Mouse (Mus musculus) liver, postnatal 0 days (tissue): ENCODE data around the gene Lamc2. TPM values are rescaled to one million over a fixed set of nuclear protein-coding genes. Genes with fewer than 3 reads are reported as not detected.

Source experiments
- ATAC-seq: fragments of 200-750 bp; cut with Nextera tagmentation; 2 replicates; pipeline ENCODE4 v1.8.0; 2017; ENCODE audit warnings: mild to moderate bottlenecking, moderate library complexity
- DNase-seq: peaks from one replicate; pipeline ENCODE4 v3.0.0-alpha.2; 2016
- H3K27ac ChIP-seq: fragments of 300-500 bp; sonication (generic); 2 replicates; pipeline ENCODE4 v1.5.1; 2014; ENCODE audit warnings: antibody characterized with exemption, moderate library complexity, mild to moderate bottlenecking, low read depth
- H3K27me3 ChIP-seq: fragments of 300-500 bp; sonication (generic); 2 replicates; pipeline ENCODE4 v1.6.1; 2014; ENCODE audit warnings: low read length, control low read depth, mixed read lengths; ENCODE audit not compliant: insufficient read depth
- H3K36me3 ChIP-seq: fragments of 300-500 bp; sonication (generic); replicated peaks from 2 replicates; pipeline ENCODE4 v1.6.1; 2014; ENCODE audit warnings: mild to moderate bottlenecking, control low read depth, low read length, moderate library complexity, mixed read lengths; ENCODE audit not compliant: insufficient read depth
- H3K4me1 ChIP-seq: fragments of 300-500 bp; sonication (generic); 2 replicates; pipeline ENCODE4 v1.6.1; 2014; ENCODE audit warnings: antibody characterized with exemption, mild to moderate bottlenecking, control low read depth; ENCODE audit not compliant: insufficient read depth
- H3K4me2 ChIP-seq: fragments of 300-500 bp; sonication (generic); 2 replicates; pipeline ENCODE4 v1.6.1; 2014; ENCODE audit warnings: low read depth, mild to moderate bottlenecking, low read length, moderate library complexity, mixed read lengths
- H3K4me3 ChIP-seq: fragments of 300-500 bp; sonication (generic); 2 replicates; pipeline ENCODE4 v1.5.1; 2014; ENCODE audit warnings: low read depth, low read length
- H3K9ac ChIP-seq: fragments of 300-500 bp; sonication (generic); replicated peaks from 2 replicates; pipeline ENCODE4 v1.6.1; 2014; ENCODE audit warnings: mild to moderate bottlenecking, moderate library complexity
- H3K9me3 ChIP-seq: fragments of 300-500 bp; sonication (generic); 2 replicates; pipeline ENCODE4 v1.6.1; 2016; ENCODE audit warnings: mild to moderate bottlenecking, control low read depth, low read length, mixed read lengths
- CTCF ChIP-seq: sonication (generic); IDR thresholded peaks from 2 replicates; pipeline ENCODE4 v1.5.1; 2016; ENCODE audit warnings: antibody characterized with exemption, low read depth
- EP300 ChIP-seq: IDR thresholded peaks from 2 replicates; pipeline ENCODE4 v1.6.1; 2016; ENCODE audit warnings: antibody characterized with exemption, low read depth, mild to moderate bottlenecking
- WGBS: fragments of 180-500 bp; shearing (Covaris S2); extraction: QIAGEN DNeasy Blood & Tissue Kit; methylation state at CpG from one replicate; pipeline ENCODE4 v1.1.7; 2014; ENCODE audit not compliant: insufficient replicate concordance; 5-methylcytosine and 5-hydroxymethylcytosine counted together
- polyA plus RNA-seq: library from polyadenylated mRNA; unstranded; fragments of >200 nt; fragmentation: Nextera tagmentation; extraction: Ambion mirVana; gene quantifications from 2 replicates; pipeline ENCODE4 v1.2.1, GENCODE M21; 2015

The Lamc2 gene
- polyA plus RNA-seq, 1 experiment from 2014 or later = 0.45 TPM

- H3K9ac ChIP-seq = no peak overlapping the region
- 68% methylated on average over 5 of the region's 5 CpGs for WGBS
- H3K27ac ChIP-seq = no peak overlapping the region
- H3K4me2 ChIP-seq = no peak overlapping the region
- H3K36me3 ChIP-seq = no peaks in the 10 kb centered on the region
- TF ChIP-seq CTCF (no peak), EP300 (no peak)
- H3K9me3 ChIP-seq = no peaks in the 10 kb centered on the region
- DNase-seq = no peak
- no peak overlapping the region for H3K4me3 ChIP-seq
- H3K27me3 ChIP-seq = no peaks in the 10 kb centered on the region
- ATAC-seq = no peak
- H3K4me1 ChIP-seq = no peaks in the 10 kb centered on the region
Measured at GRCm38 (mm10) chr1:153138486-153138885, 47.8 kb downstream of the Lamc2 start.

GRCm38 (mm10) chr1:153136647-153137046, 49.6 kb downstream of the Lamc2 start:
- Histone ChIP-seq H3K9ac (no peak overlapping the region), H3K27ac (no peak overlapping the region), H3K36me3 (no peaks in the 10 kb centered on the region), H3K4me3 (no peak overlapping the region), H3K27me3 (no peaks in the 10 kb centered on the region), H3K9me3 (no peaks in the 10 kb centered on the region), H3K4me2 (no peak overlapping the region), H3K4me1 (no peaks in the 10 kb centered on the region)
- ATAC-seq (no peak), DNase-seq (no peak)
- WGBS = 73% methylated on average over 13 of the region's 13 CpGs
- TF ChIP-seq EP300 = no peak
- no peak for TF ChIP-seq CTCF

- ATAC-seq (no peak), DNase-seq (no peak)
- Histone ChIP-seq H3K9ac (no peak overlapping the region), H3K36me3 (no peaks in the 10 kb centered on the region), H3K27me3 (no peaks in the 10 kb centered on the region), H3K9me3 (no peaks in the 10 kb centered on the region), H3K4me1 (no peaks in the 10 kb centered on the region), H3K4me3 (no peak overlapping the region), H3K27ac (no peak overlapping the region), H3K4me2 (no peak overlapping the region)
- 49% methylated on average over 9 of the region's 9 CpGs for WGBS
- TF ChIP-seq EP300 (no peak), CTCF (no peak)
Measured at GRCm38 (mm10) chr1:153133865-153134781, 52.1 kb downstream of the Lamc2 start.

- DNase-seq = no peak
- WGBS = 67% methylated on average over 11 of the region's 11 CpGs
Measured at GRCm38 (mm10) chr1:153129992-153130713, 56.1 kb downstream of the Lamc2 start.

GRCm38 (mm10) chr1:153128780-153129179, 57.5 kb downstream of the Lamc2 start:
- TF ChIP-seq EP300 = no peak
- TF ChIP-seq CTCF = no peak
- ATAC-seq (no peak), DNase-seq (no peak)
- H3K9ac ChIP-seq = no peak overlapping the region
- H3K4me2 ChIP-seq = no peak overlapping the region
- H3K4me3 ChIP-seq = no peak overlapping the region
- no peaks in the 10 kb centered on the region for H3K9me3 ChIP-seq
- H3K36me3 ChIP-seq = no peaks in the 10 kb centered on the region
- WGBS = 48% methylated on average over 8 of the region's 8 CpGs
- H3K27me3 ChIP-seq = no peaks in the 10 kb centered on the region
- H3K4me1 ChIP-seq = no peaks in the 10 kb centered on the region
- H3K27ac ChIP-seq = no peak overlapping the region

More at GRCm38 (mm10) chr1:153129992-153130713, 56.1 kb downstream of the Lamc2 start:
- no peak overlapping the region for H3K4me3 ChIP-seq
- no peaks in the 10 kb centered on the region for H3K27me3 ChIP-seq
- H3K9ac ChIP-seq = no peak overlapping the region
- no peak overlapping the region for H3K4me2 ChIP-seq
- no peak for ATAC-seq
- TF ChIP-seq CTCF (no peak), EP300 (no peak)
- no peaks in the 10 kb centered on the region for H3K36me3 ChIP-seq
- H3K4me1 ChIP-seq = no peaks in the 10 kb centered on the region
- no peak overlapping the region for H3K27ac ChIP-seq
- H3K9me3 ChIP-seq = no peaks in the 10 kb centered on the region

- H3K9me3 ChIP-seq = no peaks in the 10 kb centered on the region
- no peaks in the 10 kb centered on the region for H3K36me3 ChIP-seq
- WGBS = 48% methylated on average over 4 of the region's 4 CpGs
- no peaks in the 10 kb centered on the region for H3K27me3 ChIP-seq
- TF ChIP-seq EP300 (no peak), CTCF (no peak)
- DNase-seq (no peak), ATAC-seq (no peak)
- H3K27ac ChIP-seq = no peak overlapping the region
- no peaks in the 10 kb centered on the region for H3K4me1 ChIP-seq
- H3K4me2 ChIP-seq = no peak overlapping the region
- H3K9ac ChIP-seq = no peak overlapping the region
- no peak overlapping the region for H3K4me3 ChIP-seq
Measured at GRCm38 (mm10) chr1:153127622-153128021, 58.6 kb downstream of the Lamc2 start.
